Mouse (Mus musculus): Measurements from ENCODE around the gene Olfr250.
"Not testable (repeated sequence)": the region's sequence is repeated elsewhere in the genome, so short reads cannot be mapped to it uniquely, and the experiment has no call there.

The Olfr250 gene

DNA sequence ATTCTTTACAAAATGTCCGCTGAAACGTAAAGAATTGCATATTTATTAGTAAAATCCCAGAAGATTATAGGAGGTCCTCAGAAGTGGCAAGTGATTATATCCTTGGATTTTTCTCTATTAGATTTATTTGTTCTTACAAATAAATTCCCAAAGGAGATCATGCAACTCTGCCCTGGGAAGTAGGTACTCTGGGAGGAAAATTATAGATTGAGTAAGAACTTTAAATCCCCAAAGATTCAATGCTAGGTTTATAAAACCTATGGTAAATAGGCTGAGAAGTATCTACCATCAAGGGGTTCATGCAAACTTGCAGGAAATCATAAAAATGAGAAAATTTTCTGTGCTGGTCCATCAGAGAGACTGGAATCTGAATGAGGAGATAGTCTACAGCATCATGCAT lies at the start of gene Olfr250:
TSS of gene Olfr250 (plus strand) at position 301 of the 400 bp plus-strand sequence.
- DNase-seq (ENCODE audit: low read depth, low spot score) = no peak

DNA sequence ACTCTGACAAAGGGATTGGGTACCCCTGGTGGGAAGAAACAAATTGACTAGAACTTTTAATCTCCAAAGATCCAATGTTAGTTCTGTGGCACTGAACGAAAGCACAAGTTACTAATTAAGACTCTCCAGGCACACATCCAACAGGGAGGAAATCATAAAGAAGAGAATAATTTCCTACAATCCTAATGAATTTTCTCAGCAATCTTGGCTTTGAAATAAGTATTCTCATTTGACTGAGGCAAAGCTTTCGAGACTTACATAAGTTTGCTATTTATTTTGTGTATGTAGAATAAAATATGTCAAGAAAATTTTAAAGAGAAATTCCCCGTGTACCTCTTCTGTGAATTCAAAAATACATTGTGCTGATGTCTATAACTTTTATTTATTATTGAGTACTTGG lies 37.9 kb upstream of the Olfr250 start, which contains the start of gene Olfr25:
TSS of gene Olfr25 (plus strand) at position 301 of the 400 bp plus-strand sequence.
- DNase-seq (ENCODE audit: low read depth, low spot score) = no peak

DNA sequence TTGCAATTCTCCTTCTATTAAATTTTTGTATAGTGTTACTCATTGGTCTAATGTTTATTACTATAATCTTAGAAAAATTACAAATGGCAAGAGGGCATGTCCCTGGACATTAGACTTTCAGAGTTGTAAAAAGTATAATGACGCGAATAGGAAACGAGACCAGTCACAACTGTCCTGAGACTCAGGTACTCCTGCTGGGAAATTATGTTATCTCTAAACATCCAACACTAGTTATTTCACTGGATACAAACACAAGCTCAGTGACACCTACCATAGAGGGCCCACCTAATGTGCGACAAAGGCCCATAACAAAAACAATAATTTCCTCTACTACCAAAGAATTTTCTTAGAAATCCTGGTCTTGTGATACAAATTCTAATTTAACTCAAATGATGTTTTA lies 18.6 kb upstream of the Olfr250 start, which contains the start of gene Olfr898:
TSS of gene Olfr898 (plus strand) at position 301 of the 400 bp plus-strand sequence.
- no peak for DNase-seq (ENCODE audit: low read depth, low spot score)

- DNase-seq (ENCODE audit: low read depth, low spot score) = no peak
These were observed 10.1 kb downstream of the Olfr250 start, which contains the start of gene Olfr251 for GRCm38 (mm10) chr9:38376786-38377185. Olfr251 (plus strand) TSS chr9:38377086.

DNA sequence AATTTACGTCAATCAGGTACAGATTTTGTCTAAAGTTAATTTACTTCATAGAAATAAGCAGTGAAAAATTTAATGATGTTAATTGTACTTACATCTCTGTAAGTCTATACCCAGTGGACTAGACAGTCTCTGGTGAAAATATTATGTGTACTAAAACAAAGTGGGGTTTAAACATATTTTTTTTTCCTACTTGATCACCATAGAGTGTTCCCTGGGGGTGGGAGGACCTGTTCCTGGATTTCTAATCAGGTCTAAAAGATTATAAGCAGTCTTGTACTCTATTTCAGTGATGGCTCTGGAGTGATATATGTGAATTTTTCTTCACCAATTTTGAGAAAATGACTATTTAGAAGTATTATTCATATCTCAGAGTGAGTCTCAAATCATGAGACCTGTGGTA lies 34.7 kb downstream of the Olfr250 start, which contains the start of gene Olfr147:
TSS of gene Olfr147 (plus strand) at position 301 of the 400 bp plus-strand sequence.
- DNase-seq (ENCODE audit: low read depth, low spot score) = no peak

DNA sequence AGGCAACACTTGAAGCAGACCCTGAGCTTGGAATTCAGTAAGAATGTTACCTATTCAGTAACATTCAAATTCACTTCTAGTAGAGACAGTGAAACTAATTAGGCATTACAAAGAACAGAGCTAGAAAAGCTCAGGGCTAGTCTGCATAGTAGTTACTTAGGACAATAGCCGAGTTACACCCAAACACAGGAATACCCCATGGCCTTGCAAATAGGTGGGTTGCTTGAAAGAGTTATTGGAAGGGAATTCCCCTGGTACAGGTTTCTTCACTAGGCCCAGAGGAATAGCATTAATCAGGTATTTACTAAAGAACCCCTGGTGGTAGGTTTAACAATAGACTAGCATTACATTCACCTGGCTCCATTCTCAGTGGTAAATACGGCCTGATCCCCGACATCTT lies 40.8 kb downstream of the Olfr250 start:
- DNase-seq (ENCODE audit: low read depth, low spot score) = not testable (repeated sequence)

- DNase-seq (ENCODE audit: low read depth, low spot score) = not testable (repeated sequence)
These were observed 46.8 kb downstream of the Olfr250 start for GRCm38 (mm10) chr9:38413502-38413901.

Measured in WW6 (cell line).